Mouse (Mus musculus): ENCODE results near the gene Marc2.
A peak's percentile ranks its signal among the peaks of the same experiment; 100 is the strongest.

Gene Marc2

DNA sequence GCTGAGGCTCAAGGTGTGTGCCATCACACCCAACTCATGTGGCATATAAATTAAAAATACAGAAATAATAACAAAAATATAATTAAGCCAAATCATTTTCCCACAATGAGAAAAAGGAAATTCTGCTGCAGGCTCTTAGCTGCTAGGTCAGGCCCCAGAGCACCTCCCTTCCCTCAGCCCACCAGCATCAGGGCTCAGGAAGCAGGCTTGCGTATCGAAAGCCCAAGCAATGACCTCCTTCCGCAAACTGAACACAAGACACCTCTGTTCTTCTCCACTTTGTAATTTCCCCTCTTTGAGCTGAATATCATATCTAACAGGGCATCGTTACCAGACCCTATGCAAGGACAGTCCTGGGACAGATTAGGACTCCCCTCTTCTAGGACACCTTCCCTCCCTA lies 40.5 kb downstream of the Marc2 start:
- no peak for TF ChIP-seq GATA4 (IDR thresholded peaks at IDR 0.05; ENCODE audit: insufficient replicate concordance, low read length)

DNA sequence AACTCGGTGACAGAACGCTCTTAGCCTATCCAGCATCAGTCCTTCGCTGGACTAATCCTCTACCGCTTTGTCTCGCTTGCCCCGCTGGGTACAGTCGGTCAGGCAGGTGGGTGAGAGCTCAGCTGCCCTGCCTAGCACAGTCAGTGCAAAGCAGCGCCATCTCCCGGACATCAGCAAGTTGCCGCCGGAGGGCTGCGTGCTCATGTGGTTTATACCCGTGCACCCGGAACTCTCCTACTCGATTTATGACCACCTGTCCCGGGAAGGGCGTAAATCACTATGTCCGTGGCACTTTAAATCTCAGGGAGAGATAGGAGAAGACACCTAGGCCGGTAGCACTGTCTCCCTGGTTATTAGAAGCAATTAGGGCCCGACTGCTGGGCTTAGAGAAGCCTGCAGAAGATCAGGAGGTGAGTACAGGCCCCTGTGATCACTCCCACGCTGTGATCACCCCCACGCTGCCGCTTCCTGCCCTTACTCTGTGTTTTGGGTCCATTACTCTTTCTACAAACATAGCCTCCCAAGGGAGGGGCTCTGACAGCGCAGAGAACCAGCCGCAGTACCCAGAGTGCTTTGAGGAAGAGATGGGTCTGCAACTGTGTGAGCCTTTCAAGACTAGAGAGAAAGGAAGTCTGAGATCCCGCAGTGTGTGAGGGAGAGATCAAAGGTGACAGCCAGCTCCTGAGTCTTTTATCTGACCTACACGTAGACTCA lies 52.9 kb downstream of the Marc2 start:
- no peak for TF ChIP-seq GATA4 (IDR thresholded peaks at IDR 0.05; ENCODE audit: insufficient replicate concordance, low read length)

DNA sequence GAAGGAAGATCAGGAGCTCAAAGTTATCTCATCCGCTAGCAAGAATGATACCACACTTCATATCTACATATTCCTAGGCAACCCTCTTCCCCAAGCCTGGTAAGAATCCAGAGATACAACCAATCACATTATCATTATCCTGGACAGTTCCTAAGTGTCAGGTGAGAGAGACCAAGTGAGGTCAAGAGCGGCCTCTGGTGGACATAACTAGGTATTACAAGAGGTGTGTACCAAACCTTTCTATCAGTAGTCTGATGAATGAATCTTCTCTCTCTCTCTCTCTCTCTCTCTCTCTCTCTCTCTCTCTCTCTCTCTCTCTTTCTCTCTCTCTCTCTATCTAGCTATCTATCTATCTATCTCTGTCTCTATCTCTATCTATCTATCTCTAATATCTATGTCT lies 55.1 kb downstream of the Marc2 start:
- TF ChIP-seq GATA4 (IDR thresholded peaks at IDR 0.05; ENCODE audit: insufficient replicate concordance, low read length), result no peak

DNA sequence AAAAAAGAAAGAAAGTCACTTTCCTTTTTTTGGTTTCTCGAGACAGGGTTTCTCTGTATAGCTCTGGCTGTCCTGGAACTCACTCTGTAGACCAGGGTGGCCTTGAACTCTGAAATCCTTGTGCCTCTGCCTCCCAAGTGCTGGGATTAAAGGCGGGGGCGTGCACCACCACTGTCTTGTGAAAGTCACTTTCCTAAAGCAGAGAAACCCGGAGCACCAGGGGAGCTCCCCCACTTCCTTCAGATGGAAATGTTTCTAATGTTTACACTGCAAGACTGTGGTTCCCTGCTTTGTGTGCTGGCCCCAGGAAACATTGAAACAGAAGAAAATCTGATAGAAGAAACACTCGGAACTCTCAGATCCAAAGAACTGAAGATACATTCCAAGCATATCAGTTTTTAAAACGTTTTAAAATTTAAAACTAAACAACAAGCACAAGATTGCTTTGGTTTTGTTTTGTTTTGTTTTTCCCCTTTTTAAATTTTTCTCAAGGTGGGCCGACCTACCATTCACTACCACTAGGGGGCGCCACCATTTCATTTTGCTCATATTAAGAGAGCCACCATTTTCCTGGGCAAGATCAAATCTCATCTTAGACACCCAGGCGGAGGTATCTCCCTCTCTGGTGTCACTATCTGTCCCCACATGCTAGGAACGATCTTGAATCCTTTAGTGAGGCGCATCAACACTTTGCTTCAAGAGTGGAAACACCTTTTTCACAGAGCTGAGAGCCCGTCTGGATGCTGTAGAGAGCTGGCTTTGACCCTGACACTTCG lies 59.7 kb downstream of the Marc2 start:
- no peak for TF ChIP-seq GATA4 (IDR thresholded peaks at IDR 0.05; ENCODE audit: insufficient replicate concordance, low read length)

DNA sequence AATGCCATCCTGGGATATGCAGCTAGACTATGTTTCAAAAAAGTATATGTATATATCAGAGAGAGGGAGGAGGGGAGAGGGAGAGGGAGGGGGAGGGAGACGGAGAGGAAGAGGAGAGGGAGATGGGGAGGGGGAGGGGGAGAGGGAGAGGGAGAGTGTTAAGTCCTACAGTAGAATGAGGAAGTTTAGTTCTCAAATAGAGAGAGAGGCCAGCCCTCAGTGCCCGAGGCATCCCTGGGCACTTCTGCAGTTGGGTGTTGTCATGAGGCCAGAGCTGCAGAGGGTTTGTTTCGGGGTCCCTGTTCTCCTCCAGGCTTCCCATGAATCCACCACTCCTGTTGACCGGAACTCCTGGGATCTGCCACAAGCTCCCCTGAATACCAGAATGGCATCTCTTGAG lies 62.6 kb downstream of the Marc2 start:
- TF ChIP-seq GATA4 (IDR thresholded peaks at IDR 0.05; ENCODE audit: insufficient replicate concordance, low read length), result no peak

DNA sequence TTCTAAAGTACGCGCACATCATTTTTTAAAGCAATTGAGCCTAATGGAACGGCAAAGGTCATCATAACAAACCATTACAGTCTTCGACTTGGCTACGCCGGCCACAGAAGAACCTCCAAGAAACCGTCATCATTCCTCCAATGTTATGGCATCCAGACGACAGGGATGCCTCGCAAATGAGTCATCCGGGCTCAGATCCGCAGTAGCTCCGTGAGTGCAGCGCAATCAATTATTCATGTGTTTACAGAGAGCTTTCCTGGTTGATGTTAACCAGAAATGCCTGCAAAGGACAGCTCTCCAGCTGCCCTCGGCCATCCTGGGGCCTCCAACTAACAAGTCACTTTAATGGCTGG lies 64.1 kb downstream of the Marc2 start:
- TF ChIP-seq GATA4 (IDR thresholded peaks at IDR 0.05; ENCODE audit: insufficient replicate concordance, low read length), result no peak

DNA sequence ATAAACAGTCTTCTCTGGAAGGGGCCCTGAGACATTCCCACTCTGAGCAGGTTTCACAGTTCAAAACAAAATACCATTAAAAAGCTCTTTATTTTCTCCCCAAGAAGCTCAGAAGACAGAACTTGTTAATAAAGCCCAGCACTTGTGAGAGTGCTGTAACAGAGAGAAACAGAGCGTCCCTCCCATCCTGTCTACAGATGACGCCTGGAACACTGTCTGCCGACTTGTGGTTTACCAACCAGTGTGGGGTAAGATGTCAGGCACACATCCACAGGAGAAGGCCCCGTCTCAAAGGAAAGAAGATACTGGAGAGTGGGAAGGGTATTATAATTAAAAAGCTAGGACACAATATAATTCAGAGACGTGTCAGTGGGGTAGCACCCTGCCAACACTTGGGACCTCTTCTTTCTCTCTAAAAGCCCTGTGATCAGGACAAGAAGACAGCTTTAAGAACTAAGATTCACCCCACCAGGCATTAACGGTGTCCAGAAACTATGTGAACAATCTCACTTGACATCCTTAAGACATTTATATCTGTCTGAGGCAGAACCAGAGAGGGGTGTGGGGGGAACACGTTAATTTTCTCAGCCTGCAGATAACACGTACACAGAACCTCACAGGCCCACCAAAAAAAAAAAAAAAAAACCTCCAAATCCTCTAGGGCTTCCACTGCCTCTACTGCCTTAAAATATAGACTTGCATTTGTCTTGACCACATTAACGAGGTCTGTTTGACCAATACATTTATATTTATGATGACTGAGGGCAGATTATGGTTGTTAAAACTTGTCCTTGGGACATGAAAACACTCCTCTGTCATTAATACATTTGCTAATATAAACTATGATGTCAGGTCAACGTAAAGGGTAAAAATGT lies 64.7 kb downstream of the Marc2 start:
- TF ChIP-seq GATA4 (IDR thresholded peaks at IDR 0.05; ENCODE audit: insufficient replicate concordance, low read length), result no peak

DNA sequence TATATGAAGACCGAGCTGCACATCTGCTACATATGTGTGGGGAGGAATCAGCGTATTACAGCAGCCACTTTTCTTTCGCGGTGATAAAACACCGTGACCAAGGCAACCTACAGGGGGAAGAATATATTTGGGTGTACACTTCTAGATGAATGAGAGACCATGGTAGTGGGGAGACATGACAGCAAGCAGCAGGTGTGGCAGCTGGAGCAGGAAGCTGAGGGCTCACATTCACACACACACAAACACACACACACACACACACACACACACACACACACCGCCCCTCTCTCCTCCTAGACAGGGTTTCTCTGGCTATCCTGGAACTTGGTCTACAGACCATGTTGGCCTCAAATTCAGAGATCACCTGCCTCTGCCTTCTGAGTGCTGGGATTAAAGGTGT lies 68.1 kb downstream of the Marc2 start:
- TF ChIP-seq GATA4 (IDR thresholded peaks at IDR 0.05; ENCODE audit: insufficient replicate concordance, low read length), result no peak

DNA sequence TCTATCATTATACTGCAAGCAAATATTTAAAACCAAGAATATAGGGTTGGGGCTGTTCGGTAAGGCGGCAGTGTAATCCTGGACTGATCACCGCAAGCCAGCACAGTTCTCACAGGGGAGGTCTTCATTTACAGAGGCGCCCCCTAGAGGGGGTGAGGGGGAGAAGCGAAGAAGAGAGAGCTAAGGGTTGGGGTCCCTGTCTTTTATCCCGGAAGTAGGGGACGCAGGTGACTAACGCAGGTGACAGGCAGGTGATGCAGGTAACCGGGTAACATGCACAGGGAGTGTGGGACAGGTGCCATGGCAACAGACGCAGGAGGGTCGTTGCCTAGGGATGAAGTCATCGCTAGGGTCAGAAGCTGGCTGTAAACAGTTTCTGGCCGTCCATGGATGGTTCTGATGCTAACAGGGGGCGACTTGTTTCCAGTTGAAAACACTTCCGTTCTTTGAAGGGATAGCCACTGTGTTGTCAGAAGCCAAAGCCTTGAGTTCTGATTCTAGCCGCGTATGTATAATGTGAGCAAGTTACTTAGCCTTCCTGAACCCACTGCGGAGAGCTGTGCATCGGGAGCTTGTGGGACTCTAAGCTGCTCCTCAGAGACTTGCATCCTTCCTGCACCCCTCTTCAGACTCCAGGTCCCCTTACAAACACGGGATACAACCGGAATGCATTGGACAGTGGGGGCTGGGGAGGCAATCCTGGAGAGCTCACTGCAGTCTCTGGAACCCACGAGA lies 69.0 kb downstream of the Marc2 start:
- no peak for TF ChIP-seq GATA4 (IDR thresholded peaks at IDR 0.05; ENCODE audit: insufficient replicate concordance, low read length)

DNA sequence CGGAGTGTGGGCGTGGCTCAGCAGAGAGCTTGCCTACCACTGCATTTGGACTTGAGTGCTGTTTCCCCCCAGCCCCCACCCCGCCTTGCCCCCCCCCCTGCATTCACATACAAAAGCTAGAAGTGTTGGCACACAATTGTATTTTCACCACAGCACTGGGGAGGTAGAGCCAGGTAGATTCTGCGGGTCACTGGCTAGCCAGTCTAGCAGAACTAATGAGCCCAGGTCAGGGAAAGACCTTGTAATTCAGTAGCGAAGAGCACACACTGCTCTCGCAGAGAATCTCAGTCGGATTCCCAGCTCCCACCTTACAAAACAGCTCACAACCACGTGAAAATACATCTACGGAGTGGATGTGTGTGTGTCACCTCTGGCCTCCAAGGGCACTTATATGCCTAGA lies 71.0 kb downstream of the Marc2 start:
- TF ChIP-seq GATA4 (IDR thresholded peaks at IDR 0.05; ENCODE audit: insufficient replicate concordance, low read length), result no peak

DNA sequence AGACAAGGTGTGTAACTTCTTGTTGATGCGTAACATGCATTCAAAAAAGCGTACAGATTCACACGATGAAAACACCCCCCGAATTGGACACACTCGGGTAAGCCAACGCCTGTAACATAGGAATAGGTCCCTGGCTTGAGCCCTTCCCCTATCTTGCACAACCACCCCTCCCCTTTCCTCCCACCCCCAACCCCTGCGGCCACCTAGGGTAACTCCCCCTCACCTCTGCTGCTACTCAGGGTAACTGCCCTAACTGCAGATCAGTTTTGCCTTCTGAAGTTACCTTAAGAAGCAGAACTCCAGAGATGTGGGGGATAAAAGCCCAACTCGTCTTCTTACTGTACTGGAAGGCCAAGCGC lies 74.4 kb downstream of the Marc2 start:
- TF ChIP-seq GATA4 (IDR thresholded peaks at IDR 0.05; ENCODE audit: insufficient replicate concordance, low read length), result no peak

DNA sequence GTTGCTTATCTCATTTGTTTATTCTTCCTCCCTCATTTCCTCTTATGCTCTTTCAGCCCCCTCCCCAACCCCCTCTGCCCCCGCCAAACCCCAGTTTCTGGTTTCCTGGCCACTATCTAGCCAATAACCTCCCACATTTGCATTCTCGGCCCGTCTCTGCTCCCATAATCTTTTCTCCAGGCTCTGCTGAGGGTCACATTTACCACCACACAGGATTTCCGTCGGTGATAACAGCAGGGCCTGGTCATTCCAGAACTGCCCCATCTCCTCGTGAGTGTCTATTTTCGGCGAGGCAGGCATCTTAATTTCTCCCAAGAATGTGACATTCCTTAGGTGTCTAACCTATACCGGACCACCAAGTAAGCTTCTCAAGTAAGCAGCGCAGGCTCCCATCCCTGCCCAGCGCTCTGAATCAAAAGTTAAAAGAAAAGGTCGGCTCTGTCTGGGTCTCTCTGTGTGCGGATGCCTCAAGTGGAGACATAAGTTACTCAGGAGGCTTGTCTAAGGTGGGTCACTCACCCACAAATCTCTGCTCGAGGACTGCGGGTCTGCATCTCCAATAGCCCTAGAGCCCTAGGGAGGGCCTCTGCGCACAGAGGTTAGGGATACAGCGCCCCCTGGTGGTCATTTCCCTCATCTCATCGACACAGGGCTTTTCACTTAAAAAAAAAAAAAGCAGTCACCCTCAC lies 74.9 kb downstream of the Marc2 start:
- TF ChIP-seq GATA4 (IDR thresholded peaks at IDR 0.05; ENCODE audit: insufficient replicate concordance, low read length), result peak; percentile 69; the same call in 1 of the 2 replicates

DNA sequence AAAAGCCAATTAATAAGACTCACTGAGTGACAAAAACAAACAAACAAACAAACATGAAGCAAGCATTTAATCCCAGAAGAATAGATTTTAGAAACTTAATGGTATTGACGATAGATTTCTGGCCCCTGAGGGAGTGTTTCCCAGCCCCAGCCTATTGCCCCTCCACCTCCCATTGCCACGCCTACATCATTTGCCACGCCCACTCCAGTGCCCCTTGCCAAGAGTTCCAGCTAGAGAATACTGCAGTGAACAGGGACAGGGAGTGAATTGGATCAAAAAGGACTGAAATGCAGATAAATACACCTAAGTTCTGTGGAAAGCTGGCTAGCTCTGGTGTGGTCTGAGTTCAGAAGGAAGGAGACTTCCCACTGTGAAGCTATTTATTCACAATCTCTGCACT lies 82.4 kb downstream of the Marc2 start:
- TF ChIP-seq GATA4 (IDR thresholded peaks at IDR 0.05; ENCODE audit: insufficient replicate concordance, low read length), result no peak

All from liver, adult (tissue).